Mouse (Mus musculus) limb, embryonic 15.5 days (tissue): Measurements from ENCODE around the gene Nos1ap. TPM values are rescaled to one million over a fixed set of nuclear protein-coding genes. Genes with fewer than 3 reads are reported as not detected.

Experiments
- ATAC-seq: fragments of 200-750 bp; cut with Nextera tagmentation; 2 replicates; pipeline ENCODE4 v1.8.0; 2017; ENCODE audit warnings: low read depth, moderate TSS enrichment; ENCODE audit not compliant: insufficient number of reproducible peaks, low FRiP score, low TSS enrichment
- H3K27ac ChIP-seq: fragments of 300-500 bp; sonication (generic); 2 replicates; pipeline ENCODE4 v1.5.1; 2015; ENCODE audit warnings: moderate library complexity, mild to moderate bottlenecking, inconsistent platforms
- H3K27me3 ChIP-seq: fragments of 300-500 bp; sonication (generic); 2 replicates; pipeline ENCODE4 v1.6.1; 2015; ENCODE audit warnings: inconsistent platforms
- H3K36me3 ChIP-seq: fragments of 300-500 bp; sonication (generic); 2 replicates; pipeline ENCODE4 v1.6.1; 2015; ENCODE audit warnings: inconsistent platforms
- H3K4me1 ChIP-seq: fragments of 300-500 bp; sonication (generic); 2 replicates; pipeline ENCODE4 v1.6.1; 2015; ENCODE audit warnings: inconsistent platforms
- H3K4me2 ChIP-seq: fragments of 300-500 bp; sonication (generic); 2 replicates; pipeline ENCODE4 v1.6.1; 2015; ENCODE audit warnings: mild to moderate bottlenecking, inconsistent platforms
- H3K4me3 ChIP-seq: fragments of 300-500 bp; sonication (generic); 2 replicates; pipeline ENCODE4 v1.5.1; 2015; ENCODE audit warnings: mild to moderate bottlenecking, inconsistent platforms
- H3K9ac ChIP-seq: fragments of 300-500 bp; sonication (generic); 2 replicates; pipeline ENCODE4 v1.6.1; 2015; ENCODE audit warnings: inconsistent platforms
- H3K9me3 ChIP-seq: fragments of 300-500 bp; sonication (generic); 2 replicates; pipeline ENCODE4 v1.6.1; 2016; ENCODE audit warnings: inconsistent platforms
- WGBS: fragments of 180-500 bp; shearing (Covaris S2); methylation state at CpG from one replicate; pipeline ENCODE4 v1.1.7; 2015; 5-methylcytosine and 5-hydroxymethylcytosine counted together
- polyA plus RNA-seq: library from polyadenylated mRNA; unstranded; fragments of >200 nt; fragmentation: Nextera tagmentation; extraction: Ambion mirVana; gene quantifications from 2 replicates; pipeline ENCODE4 v1.2.1, GENCODE M21; 2015

Gene Nos1ap
- polyA plus RNA-seq, 1 experiment from 2014 or later, result 10.1 TPM

DNA sequence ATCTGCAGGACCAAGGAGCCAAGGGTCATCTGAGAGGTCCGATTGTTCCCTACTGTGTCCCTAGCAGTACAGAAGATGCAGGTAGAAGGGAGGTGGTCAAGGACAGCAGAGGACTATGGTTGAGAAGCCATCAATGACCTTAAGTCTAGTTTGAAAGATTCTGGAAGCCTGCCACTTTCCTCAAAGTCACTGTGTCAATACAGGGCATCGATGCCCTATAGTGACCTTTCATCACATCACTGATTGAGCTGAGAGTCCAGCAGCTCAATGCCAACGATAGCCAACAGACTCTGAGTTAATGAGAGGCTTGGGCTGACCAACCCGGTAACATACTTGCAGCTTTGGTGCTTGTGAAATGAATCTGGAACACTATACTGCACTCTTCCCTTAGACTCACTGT lies 264.4 kb downstream of the Nos1ap start:
- Histone ChIP-seq H3K9me3 (no peaks in the 10 kb centered on the region), H3K9ac (no peak overlapping the region), H3K4me3 (no peak overlapping the region), H3K27ac (no peak overlapping the region), H3K4me2 (no peak overlapping the region), H3K27me3 (no peaks in the 10 kb centered on the region), H3K4me1 (no peaks in the 10 kb centered on the region), H3K36me3 (no peaks in the 10 kb centered on the region; the same call in 1 of the 2 replicates)
- ATAC-seq, result no peak
- WGBS, result 91% methylated on average over 4 of the region's 4 CpGs

DNA sequence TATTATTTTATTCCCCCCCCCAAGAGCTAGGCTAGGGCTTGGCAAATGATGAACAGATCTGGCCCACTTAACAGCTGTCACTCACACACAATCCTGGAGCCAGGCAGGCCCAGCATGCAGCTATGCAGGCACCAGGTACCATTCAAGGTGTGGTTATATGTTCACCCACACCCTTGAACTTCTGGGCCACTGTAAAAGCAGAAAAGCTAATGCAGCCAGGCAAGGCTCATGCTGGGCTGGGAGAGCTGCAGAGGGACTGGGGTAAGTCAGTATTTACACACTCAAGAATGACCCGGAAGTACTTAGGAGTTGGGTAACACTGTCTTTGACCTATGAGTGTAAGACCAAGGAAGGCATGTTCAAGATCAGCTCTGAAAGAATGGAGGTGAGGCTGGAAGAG lies 265.3 kb downstream of the Nos1ap start:
- no peaks in the 10 kb centered on the region for H3K27me3 ChIP-seq
- WGBS, result 98% methylated on average over 1 of the region's 1 CpGs
- H3K4me2 ChIP-seq, result no peak overlapping the region
- peaks cover 5% of the 10 kb centered on the region; the same call in 1 of the 2 replicates for H3K36me3 ChIP-seq
- no peaks in the 10 kb centered on the region for H3K4me1 ChIP-seq
- no peak overlapping the region for H3K4me3 ChIP-seq
- no peak overlapping the region for H3K9ac ChIP-seq
- H3K27ac ChIP-seq, result no peak overlapping the region
- ATAC-seq, result no peak
- H3K9me3 ChIP-seq, result no peaks in the 10 kb centered on the region

DNA sequence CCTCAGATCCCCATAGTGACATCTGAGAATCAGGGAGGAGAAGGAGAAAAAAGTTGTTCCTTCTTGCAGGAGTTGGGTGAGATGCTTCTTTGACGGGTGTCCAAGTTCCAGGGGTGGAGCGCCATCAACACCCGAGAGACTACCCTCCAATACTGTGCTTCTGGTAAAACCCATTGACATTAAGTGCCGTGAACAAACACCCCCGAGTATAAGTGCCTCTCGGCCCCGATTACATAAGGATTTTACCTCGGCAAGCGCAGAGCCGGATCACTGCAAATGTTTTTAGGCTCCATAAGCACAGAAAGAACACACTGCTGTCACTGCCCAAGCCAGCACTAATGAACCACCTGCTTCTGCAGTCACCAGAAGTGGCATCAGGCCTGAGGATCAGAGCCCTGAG lies 266.7 kb downstream of the Nos1ap start:
- H3K9me3 ChIP-seq, result no peaks in the 10 kb centered on the region
- 0 out of 2 replicates have a peak, but pooled peaks cover 5% of the 10 kb centered on the region for H3K36me3 ChIP-seq
- no peak overlapping the region for H3K4me2 ChIP-seq
- H3K27me3 ChIP-seq, result no peaks in the 10 kb centered on the region
- H3K4me1 ChIP-seq, result no peaks in the 10 kb centered on the region
- H3K27ac ChIP-seq, result no peak overlapping the region
- 85% methylated on average over 10 of the region's 10 CpGs for WGBS
- H3K9ac ChIP-seq, result no peak overlapping the region
- no peak overlapping the region for H3K4me3 ChIP-seq
- no peak for ATAC-seq

DNA sequence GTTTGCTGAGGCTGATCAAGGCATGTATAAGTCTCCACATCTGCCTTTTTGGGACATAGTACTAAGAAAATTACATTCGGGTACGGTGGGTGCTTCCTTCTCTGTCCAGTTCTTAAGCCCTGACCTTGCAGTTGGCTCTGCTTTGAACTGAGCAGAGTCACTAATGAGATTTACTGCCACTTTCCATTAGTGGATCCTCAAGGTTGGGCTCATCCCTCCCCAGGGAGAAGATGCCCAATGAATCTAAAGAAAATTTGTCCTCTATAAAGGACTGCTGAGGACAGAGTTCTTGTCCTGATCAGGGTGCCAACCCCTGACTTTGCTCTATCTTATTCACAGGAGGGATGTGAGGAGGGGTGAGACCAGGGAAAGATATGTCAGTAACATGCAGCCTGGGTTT lies 267.6 kb downstream of the Nos1ap start:
- Histone ChIP-seq H3K9me3 (no peaks in the 10 kb centered on the region), H3K4me2 (no peak overlapping the region), H3K27me3 (no peaks in the 10 kb centered on the region), H3K36me3 (0 out of 2 replicates have a peak, but pooled peaks cover 5% of the 10 kb centered on the region), H3K9ac (no peak overlapping the region), H3K27ac (no peak overlapping the region), H3K4me1 (no peaks in the 10 kb centered on the region), H3K4me3 (no peak overlapping the region)
- ATAC-seq, result no peak
- 77% methylated on average over 2 of the region's 2 CpGs for WGBS

DNA sequence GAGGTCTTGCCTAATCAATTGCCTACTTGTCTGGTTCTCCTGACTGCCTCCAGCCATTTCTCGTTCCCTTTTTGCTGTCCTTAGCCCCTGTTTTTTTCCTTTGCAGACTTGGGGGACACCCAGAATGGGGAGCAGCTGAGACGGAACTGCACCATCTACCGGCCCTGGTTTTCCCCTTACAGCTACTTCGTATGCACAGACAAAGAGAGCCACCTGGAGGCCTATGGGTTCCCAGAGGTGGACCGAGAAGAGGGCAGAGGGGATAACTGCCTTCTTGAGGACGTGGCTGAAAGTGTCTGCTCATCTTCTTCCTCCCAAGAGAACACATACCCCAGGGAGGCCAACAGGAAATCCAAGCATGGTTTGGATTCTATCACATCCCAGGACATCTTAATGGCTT lies 278.2 kb downstream of the Nos1ap start:
- Histone ChIP-seq H3K4me3 (no peak overlapping the region), H3K4me2 (no peak overlapping the region), H3K9ac (no peak overlapping the region), H3K9me3 (no peaks in the 10 kb centered on the region), H3K27ac (no peak overlapping the region), H3K27me3 (no peaks in the 10 kb centered on the region), H3K36me3 (no peaks in the 10 kb centered on the region), H3K4me1 (0 out of 2 replicates have a peak, but pooled peaks cover 7% of the 10 kb centered on the region)
- ATAC-seq, result no peak
- 75% methylated on average over 6 of the region's 6 CpGs for WGBS

DNA sequence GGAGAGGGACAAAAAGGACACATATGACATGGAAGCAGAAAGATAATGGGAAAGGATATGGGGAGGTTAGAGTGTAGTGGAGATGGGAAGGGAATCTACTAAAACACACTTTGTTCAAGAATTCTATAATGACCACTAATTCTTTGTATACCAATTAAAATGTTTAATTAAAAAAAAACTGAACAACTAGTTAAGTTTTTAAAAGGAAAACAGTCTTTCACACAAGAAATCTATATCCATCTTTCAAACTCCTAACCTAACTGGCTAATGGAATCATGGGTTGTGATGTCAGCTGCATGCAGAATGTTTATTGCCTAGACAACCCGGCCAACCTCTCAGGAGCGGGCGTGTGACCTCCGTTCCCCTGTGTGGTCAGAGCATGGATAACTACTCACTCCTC lies 281.2 kb downstream of the Nos1ap start, which contains the start of gene Spata46:
Gene Spata46 (plus strand): TSS at position 301 of the 400 bp plus-strand sequence.
- Histone ChIP-seq H3K4me2 (no peak within 1 kb of the TSS), H3K27ac (no peak within 1 kb of the TSS), H3K27me3 (no peaks in the 10 kb centered on the region), H3K36me3 (no peaks in the 10 kb centered on the region), H3K9ac (no peak within 1 kb of the TSS), H3K9me3 (no peaks in the 10 kb centered on the region), H3K4me1 (0 out of 2 replicates have a peak, but pooled peaks cover 2% of the 10 kb centered on the region), H3K4me3 (no peak within 1 kb of the TSS)
- 88% methylated on average over 4 of the region's 4 CpGs for WGBS
- ATAC-seq, result no peak

DNA sequence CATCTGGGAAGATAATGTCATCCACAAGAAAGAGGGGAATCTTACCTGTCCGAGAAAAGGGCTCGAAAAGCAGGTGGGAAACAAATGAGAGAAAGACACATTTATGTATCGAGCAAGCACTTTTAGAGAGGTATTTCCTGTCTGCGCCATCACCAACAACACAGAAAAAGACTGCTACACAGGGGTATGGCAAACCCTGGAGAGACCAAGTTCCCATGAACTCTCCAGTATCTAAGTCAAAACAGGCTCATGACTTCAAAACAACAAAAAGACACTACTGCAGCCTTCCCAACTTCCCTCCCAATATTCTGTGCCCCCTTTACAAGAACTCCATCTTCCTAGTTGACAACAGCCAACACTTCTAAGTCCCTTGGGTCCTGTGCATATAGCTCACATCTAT lies 283.4 kb downstream of the Nos1ap start, which contains the start of gene Gm7694:
Gene Gm7694 (minus strand): TSS at position 101 of the 400 bp plus-strand sequence.
- WGBS, result 95% methylated on average over 4 of the region's 4 CpGs
- Histone ChIP-seq H3K4me3 (no peak within 1 kb of the TSS), H3K36me3 (no peaks in the 10 kb centered on the region), H3K27ac (no peak within 1 kb of the TSS), H3K4me2 (no peak within 1 kb of the TSS), H3K9ac (no peak within 1 kb of the TSS), H3K27me3 (no peaks in the 10 kb centered on the region), H3K4me1 (no peaks in the 10 kb centered on the region), H3K9me3 (no peaks in the 10 kb centered on the region)
- ATAC-seq, result no peak

DNA sequence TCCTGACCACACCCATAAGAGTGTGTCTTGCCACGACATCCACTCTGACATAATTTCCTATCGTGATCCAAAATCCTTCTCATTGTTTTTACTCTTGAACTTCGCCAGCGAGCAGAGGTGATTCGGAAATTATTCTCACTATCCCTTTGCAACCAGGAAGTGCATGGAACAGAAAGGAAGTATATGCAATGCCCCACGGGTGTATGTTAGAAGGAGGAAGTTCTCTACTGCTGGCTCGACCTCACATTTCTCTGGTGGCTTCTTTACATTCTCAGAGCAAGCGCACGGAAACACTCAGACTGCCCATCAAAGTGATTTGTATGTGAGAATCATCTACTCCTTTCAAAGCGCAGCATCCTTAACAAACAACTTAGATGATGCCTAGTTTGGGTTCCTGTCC lies 284.7 kb downstream of the Nos1ap start:
- no peak overlapping the region for H3K9ac ChIP-seq
- H3K27me3 ChIP-seq, result no peaks in the 10 kb centered on the region
- H3K9me3 ChIP-seq, result no peaks in the 10 kb centered on the region
- no peak overlapping the region for H3K4me3 ChIP-seq
- H3K4me1 ChIP-seq, result no peaks in the 10 kb centered on the region
- H3K36me3 ChIP-seq, result no peaks in the 10 kb centered on the region
- WGBS, result 87% methylated on average over 10 of the region's 10 CpGs
- ATAC-seq, result no peak
- H3K27ac ChIP-seq, result no peak overlapping the region
- no peak overlapping the region for H3K4me2 ChIP-seq

DNA sequence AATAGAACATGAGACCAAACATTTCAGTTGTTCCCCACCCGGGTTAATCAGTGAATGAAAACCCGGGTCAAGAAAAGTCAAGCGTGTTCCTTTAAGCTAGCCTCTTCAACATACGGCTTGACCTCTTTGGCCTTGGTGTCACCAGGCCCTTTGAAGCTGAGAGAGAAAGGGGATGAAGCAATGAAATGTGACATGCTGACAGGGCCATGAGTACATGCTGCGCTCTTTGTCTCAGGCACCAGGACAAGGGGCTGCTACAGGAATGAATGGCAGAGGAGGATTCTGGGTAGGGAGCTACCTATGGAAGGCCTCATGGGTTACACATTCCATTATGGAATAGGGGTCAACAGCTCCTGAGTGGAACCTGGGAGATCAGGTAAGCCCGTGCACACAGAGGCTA lies 286.6 kb downstream of the Nos1ap start:
- Histone ChIP-seq H3K9me3 (no peaks in the 10 kb centered on the region), H3K27me3 (no peaks in the 10 kb centered on the region), H3K4me2 (no peak overlapping the region), H3K4me3 (no peak overlapping the region), H3K27ac (no peak overlapping the region), H3K4me1 (no peaks in the 10 kb centered on the region), H3K36me3 (no peaks in the 10 kb centered on the region), H3K9ac (no peak overlapping the region)
- ATAC-seq, result no peak
- WGBS, result 77% methylated on average over 6 of the region's 6 CpGs

DNA sequence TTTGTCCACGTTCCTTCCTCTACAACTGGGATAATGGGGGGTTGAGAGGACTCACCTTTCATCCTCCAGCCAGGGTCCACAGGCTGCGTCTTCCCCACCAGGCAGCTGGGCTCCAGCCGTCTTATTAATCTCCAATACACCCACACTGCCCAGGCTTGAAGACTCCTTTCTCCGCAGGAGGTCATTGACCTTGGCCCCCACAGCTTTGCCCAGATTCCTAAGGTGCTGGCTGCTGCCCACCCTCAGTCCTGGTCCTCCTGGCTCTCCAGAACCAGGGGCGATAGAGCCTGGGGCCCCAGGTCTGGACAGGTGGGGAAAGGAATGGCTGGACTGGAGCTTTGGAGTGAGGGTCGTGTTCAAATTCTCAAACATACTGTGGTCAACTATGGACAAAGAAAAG lies 287.2 kb downstream of the Nos1ap start:
- H3K27me3 ChIP-seq, result no peaks in the 10 kb centered on the region
- no peak overlapping the region for H3K9ac ChIP-seq
- H3K9me3 ChIP-seq, result no peaks in the 10 kb centered on the region
- no peaks in the 10 kb centered on the region for H3K4me1 ChIP-seq
- no peak for ATAC-seq
- H3K27ac ChIP-seq, result no peak overlapping the region
- no peak overlapping the region for H3K4me2 ChIP-seq
- H3K4me3 ChIP-seq, result no peak overlapping the region
- no peaks in the 10 kb centered on the region for H3K36me3 ChIP-seq
- 73% methylated on average over 6 of the region's 6 CpGs for WGBS

DNA sequence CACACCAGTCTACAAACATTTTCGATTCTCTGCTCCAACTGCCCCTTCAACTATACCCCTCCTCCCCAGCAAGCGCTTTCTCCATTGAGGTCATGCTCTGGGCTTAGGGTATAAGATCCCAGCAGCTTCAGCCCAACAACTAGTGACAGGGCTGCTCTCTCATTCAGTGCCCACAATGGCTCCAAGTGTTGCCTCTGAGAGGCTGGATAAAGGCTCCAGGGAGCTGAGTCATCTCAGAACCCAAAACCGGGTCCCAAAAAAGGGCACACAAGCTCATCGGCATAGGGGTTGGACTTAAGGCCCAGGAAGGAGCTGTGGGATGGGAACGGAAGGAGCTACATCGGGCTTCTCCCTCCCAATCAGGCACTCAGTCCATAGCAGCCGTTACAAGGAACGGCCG lies 288.0 kb downstream of the Nos1ap start:
- 94% methylated on average over 9 of the region's 9 CpGs for WGBS

DNA sequence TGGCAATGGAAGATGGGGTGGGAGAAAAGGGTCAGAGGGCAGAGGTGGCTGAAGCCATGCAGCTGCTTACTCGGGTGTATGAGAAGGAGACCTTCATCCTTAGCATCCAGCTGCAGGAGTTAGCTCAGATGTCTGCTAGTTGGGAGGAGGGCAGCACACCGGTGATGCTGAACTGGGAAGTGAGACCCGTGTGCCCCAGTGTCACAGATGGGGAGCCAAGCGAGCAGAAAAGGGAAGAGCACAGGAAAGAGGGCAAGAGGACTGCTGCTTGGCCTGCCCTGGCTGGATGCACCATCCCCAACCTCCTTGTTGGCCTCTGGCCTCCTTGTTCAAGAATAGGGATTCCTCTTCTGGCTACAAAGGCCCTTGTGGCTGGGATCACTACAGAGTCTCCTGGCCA lies 290.2 kb downstream of the Nos1ap start:
- Histone ChIP-seq H3K4me3 (no peak overlapping the region), H3K9ac (no peak overlapping the region), H3K9me3 (no peaks in the 10 kb centered on the region), H3K4me1 (no peaks in the 10 kb centered on the region), H3K36me3 (no peaks in the 10 kb centered on the region), H3K27ac (no peak overlapping the region), H3K4me2 (no peak overlapping the region), H3K27me3 (no peaks in the 10 kb centered on the region)
- no peak for ATAC-seq
- WGBS, result 73% methylated on average over 4 of the region's 4 CpGs

More for the DNA sequence above, 288.0 kb downstream of the Nos1ap start:
- no peak overlapping the region for H3K4me2 ChIP-seq
- no peaks in the 10 kb centered on the region for H3K4me1 ChIP-seq
- H3K4me3 ChIP-seq, result no peak overlapping the region
- no peak overlapping the region for H3K9ac ChIP-seq
- no peaks in the 10 kb centered on the region for H3K9me3 ChIP-seq
- H3K27ac ChIP-seq, result no peak overlapping the region
- no peak for ATAC-seq
- H3K27me3 ChIP-seq, result no peaks in the 10 kb centered on the region
- no peaks in the 10 kb centered on the region for H3K36me3 ChIP-seq
